Mouse (Mus musculus): ENCODE measurements around the gene Sln. TPM values are rescaled to one million over a fixed set of nuclear protein-coding genes. Genes with fewer than 3 reads are reported as not detected.

Gene Sln
- polyA plus RNA-seq, 1 experiment from 2014 or later, result 22.5 TPM

DNA sequence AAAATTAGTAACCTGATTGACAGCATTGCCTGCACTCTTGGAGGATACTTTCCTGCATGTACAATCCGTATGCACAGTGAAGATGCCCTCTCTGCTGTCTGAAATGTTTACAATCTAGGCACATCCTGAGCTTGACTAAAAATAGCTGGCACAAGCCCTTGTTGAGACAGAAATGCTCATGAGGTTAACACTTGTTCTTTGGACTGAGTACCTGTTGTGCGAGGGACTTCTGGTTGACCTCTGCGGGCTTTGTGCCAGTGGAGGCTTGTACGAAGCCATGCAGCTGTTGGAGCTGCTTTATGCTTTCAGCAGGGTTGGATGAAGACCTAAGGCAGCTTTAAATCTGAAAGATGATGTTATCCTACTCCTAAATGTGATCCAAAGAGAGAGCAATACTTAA, 2.2 kb downstream of the Sln start:
- ATAC-seq (ENCODE audit: borderline replicate concordance, extremely low read depth, low FRiP score, low TSS enrichment), result no peak
- 63% methylated on average over 4 of the region's 4 CpGs for WGBS
- H3K4me1 ChIP-seq, result no peaks in the 10 kb centered on the region

DNA sequence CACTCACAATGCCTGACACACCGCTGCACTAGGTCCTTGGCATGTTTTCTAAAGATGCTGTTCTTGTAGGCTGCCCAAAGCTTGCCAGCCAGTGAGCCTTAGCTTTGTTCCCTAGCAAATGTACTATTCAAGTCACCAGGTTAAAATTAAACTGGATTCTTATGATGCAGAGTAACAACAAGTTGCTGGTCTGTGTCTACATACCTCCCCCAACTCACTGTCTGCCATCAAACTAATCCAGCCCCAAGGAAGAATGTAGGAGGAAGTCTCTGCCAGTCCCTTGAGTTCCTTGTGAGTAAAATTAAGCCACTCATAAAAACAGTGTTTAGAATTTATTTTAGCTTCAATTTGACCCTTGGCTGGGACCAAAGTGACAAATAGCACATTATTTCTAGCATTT, 3.7 kb downstream of the Sln start:
- no peak for ATAC-seq (ENCODE audit: borderline replicate concordance, extremely low read depth, low FRiP score, low TSS enrichment)
- Histone ChIP-seq H3K4me1 (no peaks in the 10 kb centered on the region), H3K4me3 (no peak overlapping the region), H3K9ac (no peak overlapping the region), H3K27me3 (no peaks in the 10 kb centered on the region), H3K27ac (no peak overlapping the region), H3K36me3 (no peaks in the 10 kb centered on the region), H3K4me2 (no peak overlapping the region), H3K9me3 (no peaks in the 10 kb centered on the region)
- 74% methylated on average over 1 of the region's 1 CpGs for WGBS

More for the DNA sequence above, 2.2 kb downstream of the Sln start:
- H3K9me3 ChIP-seq, result no peaks in the 10 kb centered on the region
- H3K9ac ChIP-seq, result no peak overlapping the region
- no peak overlapping the region for H3K27ac ChIP-seq
- no peaks in the 10 kb centered on the region for H3K36me3 ChIP-seq
- H3K4me3 ChIP-seq, result no peak overlapping the region
- no peak overlapping the region for H3K4me2 ChIP-seq
- no peaks in the 10 kb centered on the region for H3K27me3 ChIP-seq

DNA sequence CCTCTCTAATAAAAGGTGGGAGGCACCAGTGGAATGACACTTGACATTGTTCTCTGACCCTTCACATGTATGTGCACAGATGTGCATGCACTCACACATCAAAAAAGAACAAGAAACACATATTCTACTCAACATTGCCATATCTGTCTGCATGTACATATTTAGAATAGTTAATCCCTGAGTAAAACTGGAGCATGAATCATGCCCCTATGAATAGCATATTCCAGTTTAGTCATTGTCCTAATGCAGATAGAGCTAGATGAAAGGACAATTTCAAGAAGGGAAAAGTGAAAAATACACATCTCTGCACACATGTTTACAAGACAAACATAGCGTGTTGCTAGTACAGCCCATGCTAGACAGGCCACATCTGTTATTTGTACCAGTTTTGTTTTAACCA, 4.6 kb downstream of the Sln start:
- no peaks in the 10 kb centered on the region for H3K4me1 ChIP-seq
- no peaks in the 10 kb centered on the region for H3K36me3 ChIP-seq
- no peaks in the 10 kb centered on the region for H3K9me3 ChIP-seq
- no peak overlapping the region for H3K4me3 ChIP-seq
- 68% methylated on average over 1 of the region's 1 CpGs for WGBS
- no peaks in the 10 kb centered on the region for H3K27me3 ChIP-seq
- no peak overlapping the region for H3K9ac ChIP-seq
- H3K27ac ChIP-seq, result no peak overlapping the region
- no peak overlapping the region for H3K4me2 ChIP-seq
- no peak for ATAC-seq (ENCODE audit: borderline replicate concordance, extremely low read depth, low FRiP score, low TSS enrichment)

DNA sequence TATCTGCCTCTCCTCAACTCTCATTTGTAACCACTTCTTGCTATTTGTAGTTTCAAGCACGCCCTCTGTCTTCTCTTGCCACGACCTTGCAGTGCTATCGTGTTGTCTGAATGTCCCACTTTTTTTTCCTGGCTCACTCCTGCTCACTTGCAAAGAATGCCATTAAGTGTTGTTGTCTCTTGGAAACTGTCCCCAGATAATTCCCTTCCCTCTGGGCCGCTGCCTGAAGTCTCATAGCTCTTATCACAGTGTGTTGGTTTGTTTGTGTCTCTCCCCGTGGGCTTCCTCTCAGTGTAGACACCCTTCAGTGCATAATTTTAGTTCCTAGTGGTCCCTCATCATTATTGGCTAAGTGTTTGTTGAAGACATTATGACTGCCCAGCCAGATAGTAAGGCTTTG, 7.9 kb downstream of the Sln start:
- Histone ChIP-seq H3K27me3 (no peaks in the 10 kb centered on the region), H3K4me2 (no peak overlapping the region), H3K9me3 (no peaks in the 10 kb centered on the region), H3K36me3 (no peaks in the 10 kb centered on the region), H3K9ac (no peak overlapping the region), H3K27ac (no peak overlapping the region), H3K4me3 (no peak overlapping the region), H3K4me1 (no peaks in the 10 kb centered on the region)
- WGBS, result 41% methylated on average over 5 of the region's 5 CpGs
- no peak for ATAC-seq (ENCODE audit: borderline replicate concordance, extremely low read depth, low FRiP score, low TSS enrichment)

DNA sequence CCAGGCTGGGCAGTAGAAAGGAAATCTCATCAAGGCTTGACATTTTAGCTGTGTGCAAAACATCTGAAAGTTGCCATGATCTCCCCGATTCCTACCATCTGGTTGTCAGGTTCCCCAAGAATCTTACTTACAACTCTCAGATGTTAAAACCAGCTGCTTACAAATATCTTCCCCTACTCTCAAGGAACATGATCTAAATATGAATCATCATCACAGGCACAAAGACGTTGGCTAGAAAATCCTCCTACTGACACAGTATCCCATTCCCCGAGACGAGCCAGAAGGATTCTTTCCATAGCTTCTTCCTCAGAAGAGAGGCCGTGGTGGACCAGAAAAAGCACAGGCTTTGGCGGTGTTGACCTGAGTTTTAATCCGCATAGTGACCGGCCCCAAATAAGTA, 23.3 kb downstream of the Sln start:
- H3K9me3 ChIP-seq, result no peaks in the 10 kb centered on the region
- H3K4me1 ChIP-seq, result no peaks in the 10 kb centered on the region
- no peak overlapping the region for H3K4me3 ChIP-seq
- 84% methylated on average over 8 of the region's 8 CpGs for WGBS
- no peak for ATAC-seq (ENCODE audit: borderline replicate concordance, extremely low read depth, low FRiP score, low TSS enrichment)
- no peak overlapping the region for H3K27ac ChIP-seq
- no peaks in the 10 kb centered on the region for H3K27me3 ChIP-seq
- H3K9ac ChIP-seq, result no peak overlapping the region
- no peak overlapping the region for H3K4me2 ChIP-seq
- H3K36me3 ChIP-seq, result no peaks in the 10 kb centered on the region

DNA sequence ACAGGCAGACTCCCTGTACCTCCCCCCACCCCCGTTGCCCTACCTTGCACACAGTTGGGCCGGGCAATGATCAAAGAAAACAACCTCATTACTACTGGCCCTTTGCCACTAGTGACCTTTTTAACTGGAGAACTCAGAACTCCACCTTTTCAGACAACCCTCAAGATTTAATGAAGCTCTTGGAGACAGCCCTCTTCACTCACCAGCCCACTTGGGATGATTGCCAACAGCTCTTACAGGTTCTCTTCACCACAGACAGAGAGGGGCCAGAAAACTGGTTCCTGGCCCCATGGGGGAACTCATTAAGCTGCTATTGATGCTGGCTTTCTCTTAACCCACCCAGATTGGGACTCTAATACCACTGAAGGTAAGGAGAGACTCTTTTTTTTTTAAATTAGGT, 27.5 kb downstream of the Sln start:
- no peak overlapping the region for H3K4me2 ChIP-seq
- H3K4me3 ChIP-seq, result no peak overlapping the region
- no peak; the same call in 1 of the 2 replicates for ATAC-seq (ENCODE audit: borderline replicate concordance, extremely low read depth, low FRiP score, low TSS enrichment)
- H3K27me3 ChIP-seq, result no peaks in the 10 kb centered on the region
- no peaks in the 10 kb centered on the region for H3K4me1 ChIP-seq
- no peak overlapping the region for H3K27ac ChIP-seq
- H3K9me3 ChIP-seq, result no peaks in the 10 kb centered on the region
- 15% methylated on average over 2 of the region's 2 CpGs for WGBS
- no peak overlapping the region for H3K9ac ChIP-seq
- H3K36me3 ChIP-seq, result no peaks in the 10 kb centered on the region

DNA sequence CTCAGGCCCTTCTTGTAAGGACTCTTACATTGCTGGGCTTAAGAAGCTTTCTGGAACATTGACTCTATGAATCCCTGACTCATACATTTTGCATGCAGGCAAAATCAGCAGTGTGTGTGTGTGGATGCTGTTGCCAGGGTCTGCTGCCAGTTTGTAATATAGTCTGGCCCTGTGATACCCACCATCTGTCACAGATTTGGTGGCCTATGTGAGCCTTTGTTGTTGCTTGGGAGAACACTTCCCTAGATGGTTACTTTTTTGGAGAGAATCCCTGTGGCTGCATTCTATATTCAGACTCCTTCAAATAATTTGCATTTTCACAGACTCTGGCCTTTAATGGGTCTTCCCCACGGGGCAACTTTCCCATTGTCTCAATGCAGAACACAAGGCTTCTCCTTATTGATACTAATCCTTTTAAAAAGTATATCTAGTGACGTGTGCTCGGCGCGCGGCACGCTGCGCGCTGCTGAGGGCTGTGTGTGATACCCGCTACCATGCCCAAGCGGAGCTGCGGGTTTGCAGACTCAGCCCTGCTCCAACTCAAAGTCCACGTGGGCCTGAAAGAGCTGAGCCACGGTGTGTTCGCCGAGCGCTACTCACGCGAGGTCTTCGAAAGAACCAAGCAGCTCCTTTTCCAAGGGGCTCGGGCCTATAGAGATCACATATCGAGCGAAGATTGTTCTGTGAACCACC, 33.8 kb downstream of the Sln start:
- H3K4me2 ChIP-seq, result no peak overlapping the region
- H3K27me3 ChIP-seq, result no peaks in the 10 kb centered on the region
- 93% methylated on average over 23 of the region's 23 CpGs for WGBS
- no peak overlapping the region for H3K27ac ChIP-seq
- H3K4me3 ChIP-seq, result no peak overlapping the region
- ATAC-seq (ENCODE audit: borderline replicate concordance, extremely low read depth, low FRiP score, low TSS enrichment), result no peak
- H3K9ac ChIP-seq, result no peak overlapping the region
- H3K9me3 ChIP-seq, result no peaks in the 10 kb centered on the region
- H3K4me1 ChIP-seq, result no peaks in the 10 kb centered on the region
- no peaks in the 10 kb centered on the region for H3K36me3 ChIP-seq

DNA sequence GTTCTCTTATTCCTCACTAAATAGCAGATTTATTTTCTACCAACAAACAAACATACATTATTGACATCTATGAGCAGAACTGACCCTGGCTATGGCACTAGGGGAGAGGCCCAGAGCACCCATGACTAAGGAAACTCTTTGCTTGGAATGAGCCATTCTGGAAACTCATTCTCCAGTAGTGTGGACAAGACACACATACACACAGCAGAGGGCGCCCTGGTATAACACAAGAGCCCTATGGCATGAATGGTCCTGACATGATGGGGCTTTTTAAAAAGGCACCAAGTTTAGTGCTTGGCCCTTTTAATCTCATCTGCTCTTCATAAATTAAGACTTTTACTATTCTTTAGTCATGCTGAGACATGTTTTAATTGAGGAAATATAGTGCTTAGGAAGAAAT, 40.1 kb downstream of the Sln start:
- WGBS, result 6% methylated on average over 1 of the region's 1 CpGs
- no peak overlapping the region for H3K4me3 ChIP-seq
- H3K9me3 ChIP-seq, result no peaks in the 10 kb centered on the region
- no peaks in the 10 kb centered on the region for H3K4me1 ChIP-seq
- H3K27me3 ChIP-seq, result no peaks in the 10 kb centered on the region
- H3K9ac ChIP-seq, result no peak overlapping the region
- H3K27ac ChIP-seq, result no peak overlapping the region
- no peak overlapping the region for H3K4me2 ChIP-seq
- no peaks in the 10 kb centered on the region for H3K36me3 ChIP-seq
- no peak for ATAC-seq (ENCODE audit: borderline replicate concordance, extremely low read depth, low FRiP score, low TSS enrichment)

DNA sequence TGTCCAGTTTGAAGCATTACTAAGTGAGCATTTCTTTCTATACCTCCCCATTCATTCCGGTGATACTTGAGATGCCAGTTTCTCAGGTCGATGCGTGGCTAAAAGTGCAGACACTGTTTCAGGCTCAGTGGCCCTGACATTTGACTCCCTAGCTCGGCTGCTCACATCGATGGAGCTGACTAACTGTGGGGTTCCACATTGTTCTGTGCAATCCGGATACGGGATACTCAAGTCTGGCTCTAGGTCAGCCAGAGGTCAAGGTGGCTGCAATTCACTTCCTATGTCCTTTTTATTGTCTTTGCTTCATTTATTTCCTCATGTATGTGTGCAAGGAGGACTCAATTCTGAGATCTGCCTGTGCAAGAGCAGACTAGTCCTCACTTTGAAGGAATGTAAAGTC, 45.9 kb downstream of the Sln start:
- WGBS, result 69% methylated on average over 7 of the region's 7 CpGs
- Histone ChIP-seq H3K27me3 (no peaks in the 10 kb centered on the region), H3K9ac (no peak overlapping the region), H3K4me2 (no peak overlapping the region), H3K27ac (no peak overlapping the region), H3K4me3 (no peak overlapping the region), H3K9me3 (no peaks in the 10 kb centered on the region), H3K36me3 (no peaks in the 10 kb centered on the region), H3K4me1 (no peaks in the 10 kb centered on the region)
- ATAC-seq (ENCODE audit: borderline replicate concordance, extremely low read depth, low FRiP score, low TSS enrichment), result no peak

DNA sequence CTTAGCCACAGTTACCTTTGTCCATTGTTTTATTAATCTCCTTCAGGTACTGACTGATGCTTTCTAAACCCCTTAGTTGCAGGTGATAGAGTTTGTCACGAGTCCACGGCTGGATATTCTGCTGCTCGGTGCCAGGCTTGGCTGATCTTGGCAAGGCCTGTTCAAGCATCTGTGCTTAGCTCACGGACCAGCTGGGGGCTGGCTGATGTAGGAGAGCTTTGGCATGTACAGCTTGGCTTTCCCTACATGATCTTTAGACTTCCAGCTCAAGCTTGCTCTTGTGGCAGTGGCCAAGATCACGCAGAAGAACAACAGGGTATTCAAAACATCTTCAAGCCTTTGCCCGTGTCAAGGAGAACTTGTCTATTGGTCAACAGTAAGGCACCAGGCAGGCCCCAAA, 49.9 kb downstream of the Sln start:
- no peak overlapping the region for H3K9ac ChIP-seq
- H3K4me1 ChIP-seq, result no peaks in the 10 kb centered on the region
- no peaks in the 10 kb centered on the region for H3K27me3 ChIP-seq
- no peak overlapping the region for H3K4me3 ChIP-seq
- ATAC-seq (ENCODE audit: borderline replicate concordance, extremely low read depth, low FRiP score, low TSS enrichment), result no peak
- H3K4me2 ChIP-seq, result no peak overlapping the region
- no peak overlapping the region for H3K27ac ChIP-seq
- no peaks in the 10 kb centered on the region for H3K9me3 ChIP-seq
- H3K36me3 ChIP-seq, result no peaks in the 10 kb centered on the region
- 84% methylated on average over 6 of the region's 6 CpGs for WGBS

DNA sequence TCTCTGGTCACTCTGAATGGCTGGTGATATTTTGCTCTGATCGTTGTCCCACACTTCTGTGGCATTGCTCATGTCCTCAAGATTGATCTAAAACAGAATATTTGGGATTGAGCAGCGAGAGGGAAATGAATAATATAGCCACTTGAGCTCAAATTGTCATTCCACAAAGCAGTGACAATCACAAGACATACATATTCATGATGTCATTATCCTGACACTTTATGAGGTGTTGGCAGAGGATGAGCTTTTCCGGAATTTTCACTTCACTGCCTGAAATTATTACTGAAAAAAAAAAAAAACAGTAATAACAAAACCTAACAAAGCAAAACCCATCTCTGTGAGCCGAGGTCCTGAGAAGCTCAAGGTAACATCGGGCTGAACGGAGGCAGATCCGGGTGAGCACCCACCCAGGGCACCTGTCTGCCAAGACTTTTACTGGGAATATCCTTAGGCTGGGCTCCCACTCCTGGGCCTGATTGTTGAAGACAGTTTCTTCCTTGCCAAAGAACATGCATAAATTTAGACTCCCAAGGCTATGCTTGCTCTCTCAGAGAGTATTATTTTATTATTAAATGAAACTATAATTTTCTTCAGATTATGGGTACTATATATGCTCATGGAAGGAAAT, 53.4 kb downstream of the Sln start:
- Histone ChIP-seq H3K4me1 (no peaks in the 10 kb centered on the region), H3K36me3 (no peaks in the 10 kb centered on the region), H3K27ac (no peak overlapping the region), H3K9ac (no peak overlapping the region), H3K9me3 (no peaks in the 10 kb centered on the region), H3K4me3 (no peak overlapping the region), H3K4me2 (no peak overlapping the region), H3K27me3 (no peaks in the 10 kb centered on the region)
- WGBS, result 79% methylated on average over 7 of the region's 7 CpGs
- ATAC-seq (ENCODE audit: borderline replicate concordance, extremely low read depth, low FRiP score, low TSS enrichment), result no peak

Data from lung, embryonic 15.5 days (tissue).